Mouse (Mus musculus) kidney, adult 2 months (tissue): ENCODE results near the gene Ptafr.

ENCODE experiments used
- CTCF ChIP-seq: fragments of 200-500 bp; conservative IDR thresholded peaks from 2 replicates; pipeline ENCODE4 v1.5.1; 2011; ENCODE audit warnings: low read depth, mild to moderate bottlenecking, control low read depth, low read length, moderate library complexity, mixed read lengths; ENCODE audit not compliant: insufficient read depth, insufficient read length
- POLR2A ChIP-seq: fragments of 200-500 bp; IDR thresholded peaks from one replicate; pipeline ENCODE4 v1.6.1; 2011; ENCODE audit warnings: low read depth, low read length, control low read depth

DNA sequence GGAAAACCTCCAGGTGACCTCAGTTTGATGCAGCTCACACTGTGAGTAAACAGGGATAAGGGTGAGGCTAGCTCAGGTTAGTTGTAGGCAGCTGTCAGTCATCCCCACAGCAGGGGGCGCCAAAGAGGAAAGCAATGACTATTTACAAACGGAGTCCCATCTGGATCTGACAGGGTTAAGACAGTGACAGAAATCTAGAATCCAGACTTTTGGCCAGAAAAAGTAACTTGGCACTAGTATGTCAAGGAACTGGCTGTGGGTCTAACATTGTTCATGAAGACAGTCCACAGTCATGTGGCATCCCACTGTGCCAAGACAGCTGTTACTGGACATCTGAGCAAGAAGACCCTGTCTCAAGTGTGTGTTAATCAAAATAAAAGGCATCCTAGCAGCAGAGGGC lies 65.0 kb downstream of the Ptafr start:
- TF ChIP-seq CTCF (peak; percentile 66), POLR2A (no peak)
